Comparison of ENCODE assay signal across 34 mouse cellular contexts in genomic region chrX:142605088-142605487, GRCm38 (mm10).
"Had no signal": no experiment of that assay in that cellular context is flagged by ENCODE, and none has a peak within 500 bp of the region (broad histone marks: within the 10 kb centered on the region; RNA-seq: fewer than 3 reads in every experiment).

No protein-coding gene starts in this region.

- H3K36me3 ChIP-seq: heart, embryonic 12.5 days; heart, embryonic 13.5 days; heart, embryonic 15.5 days; hindbrain, embryonic 10.5 days; hindbrain, embryonic 12.5 days; hindbrain, embryonic 13.5 days; hindbrain, embryonic 15.5 days; intestine, embryonic 15.5 days; kidney, embryonic 15.5 days had no signal

- DNase-seq: heart, postnatal 10 days; heart, postnatal 14 days; heart, postnatal 36 days; heart, postnatal 4 days; kidney, adult 11 months; kidney, adult 18-20 months; kidney, adult 2 months; kidney, adult 8-10 months; kidney, adult 9 months; kidney, postnatal 10 days; kidney, postnatal 14 days; kidney, postnatal 25 days; kidney, postnatal 36 days; kidney, postnatal 4 days; layer of hippocampus, adult 9-11 months; layer of hippocampus, postnatal 36 days had no signal

- H3K27ac ChIP-seq: heart, embryonic 13.5 days; heart, embryonic 15.5 days; hindbrain, embryonic 10.5 days; hindbrain, embryonic 12.5 days; hindbrain, embryonic 13.5 days; hindbrain, embryonic 14.5 days; hindbrain, embryonic 15.5 days; hindbrain, postnatal 0 days; intestine, embryonic 15.5 days; kidney, embryonic 15.5 days; kidney, postnatal 0 days; layer of hippocampus, adult 2 months; left cerebral cortex, adult 2 months had no signal

- H3K4me1 ChIP-seq: heart, embryonic 12.5 days; heart, embryonic 13.5 days; heart, embryonic 15.5 days; hindbrain, embryonic 10.5 days; hindbrain, embryonic 12.5 days; hindbrain, embryonic 13.5 days; hindbrain, embryonic 15.5 days; intestine, embryonic 15.5 days; kidney, embryonic 15.5 days had no signal

- H3K27me3 ChIP-seq: heart, embryonic 12.5 days; heart, embryonic 13.5 days; heart, embryonic 15.5 days; hindbrain, embryonic 15.5 days; intestine, embryonic 15.5 days had no signal

- H3K4me3 ChIP-seq: heart, embryonic 12.5 days; heart, embryonic 13.5 days; heart, embryonic 15.5 days; hindbrain, embryonic 10.5 days; hindbrain, embryonic 12.5 days; hindbrain, embryonic 13.5 days; hindbrain, embryonic 15.5 days; intestine, embryonic 15.5 days; kidney, embryonic 15.5 days; layer of hippocampus, adult 2 months; left cerebral cortex, adult 2 months had no signal

- H3K4me2 ChIP-seq: heart, embryonic 12.5 days; heart, embryonic 13.5 days; heart, embryonic 15.5 days; hindbrain, embryonic 12.5 days; hindbrain, embryonic 13.5 days; hindbrain, embryonic 14.5 days; hindbrain, embryonic 15.5 days; intestine, embryonic 15.5 days; kidney, embryonic 15.5 days had no signal

- ATAC-seq: hindbrain, embryonic 16.5 days; hindbrain, postnatal 0 days; inflammation-experienced regulatory T-cells, adult 6 months; intestine, embryonic 15.5 days; intestine, embryonic 16.5 days; intestine, postnatal 0 days had no signal

- H3K9me3 ChIP-seq: heart, embryonic 12.5 days; heart, embryonic 13.5 days; heart, embryonic 15.5 days; hindbrain, embryonic 10.5 days; hindbrain, embryonic 12.5 days; hindbrain, embryonic 13.5 days; hindbrain, embryonic 15.5 days; intestine, embryonic 15.5 days; kidney, embryonic 15.5 days had no signal

- H3K9ac ChIP-seq: heart, embryonic 12.5 days; heart, embryonic 13.5 days; heart, embryonic 15.5 days; hindbrain, embryonic 12.5 days; hindbrain, embryonic 13.5 days; hindbrain, embryonic 14.5 days; hindbrain, embryonic 15.5 days; intestine, embryonic 15.5 days; kidney, embryonic 15.5 days had no signal
